Mouse (Mus musculus) heart, adult 11 months (tissue): ENCODE measurements around the gene Scgb1a1.
A peak's percentile ranks its signal among the peaks of the same experiment; 100 is the strongest.

Source experiments
- DNase-seq: peaks from one replicate; pipeline ENCODE4 v3.0.0; 2022

Gene Scgb1a1

DNA sequence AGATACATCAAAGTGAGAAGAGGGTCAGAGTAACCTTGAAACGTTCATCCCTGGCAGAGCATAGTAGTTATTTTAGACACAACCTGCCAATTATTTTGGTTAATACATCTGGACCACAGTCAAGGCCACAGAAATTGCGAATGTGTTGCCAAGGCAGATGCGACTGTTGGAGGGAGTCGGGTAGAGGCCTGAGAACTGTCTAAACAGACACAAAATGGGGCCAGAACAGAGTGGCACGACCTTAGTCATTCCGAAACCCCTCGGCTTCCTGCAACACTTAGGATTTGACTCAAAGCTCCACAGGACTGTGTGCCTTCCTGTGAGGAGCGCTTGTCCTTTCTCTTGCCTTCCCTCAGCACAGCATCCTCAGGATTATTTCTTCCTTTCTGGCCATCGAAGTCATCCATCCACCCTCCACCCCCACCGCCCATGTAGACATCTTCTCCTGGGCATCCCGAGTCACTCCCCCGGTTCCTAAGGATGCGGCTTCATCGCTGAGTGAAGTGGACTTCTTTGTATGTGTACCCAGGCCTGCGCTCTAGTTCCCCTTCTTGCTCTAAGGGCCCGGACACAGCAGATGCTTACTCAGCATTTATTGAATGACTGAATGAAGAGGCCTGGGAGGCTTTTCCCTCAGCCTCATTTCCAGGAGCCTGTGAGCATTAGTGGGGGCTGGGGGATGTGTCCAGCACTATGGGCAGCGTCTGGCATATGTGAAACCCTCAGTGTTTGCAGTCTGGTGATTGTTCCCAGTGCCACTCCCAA, 12.7 kb upstream of the Scgb1a1 start:
- DNase-seq: peak; percentile 89

DNA sequence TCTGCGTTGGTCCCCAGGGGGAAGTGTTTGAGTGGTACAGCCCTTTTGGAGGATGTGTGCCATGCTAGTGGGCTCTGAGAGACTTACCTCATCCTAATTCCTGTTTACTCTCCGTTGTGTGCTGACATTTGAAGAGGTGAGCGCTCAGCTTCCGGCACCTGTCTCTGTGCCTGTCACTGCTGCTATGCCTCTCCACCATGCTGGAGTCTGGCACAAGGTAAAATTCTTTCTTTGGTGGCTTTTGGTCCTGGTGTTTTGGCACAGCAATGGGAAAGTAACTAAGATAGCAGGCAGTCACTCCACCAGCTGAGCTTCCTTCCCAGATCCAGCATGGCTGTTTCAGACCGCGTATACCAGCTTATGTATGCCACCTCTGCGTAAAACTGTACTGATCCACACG, 12.0 kb upstream of the Scgb1a1 start:
- peak; percentile 74 for DNase-seq

DNA sequence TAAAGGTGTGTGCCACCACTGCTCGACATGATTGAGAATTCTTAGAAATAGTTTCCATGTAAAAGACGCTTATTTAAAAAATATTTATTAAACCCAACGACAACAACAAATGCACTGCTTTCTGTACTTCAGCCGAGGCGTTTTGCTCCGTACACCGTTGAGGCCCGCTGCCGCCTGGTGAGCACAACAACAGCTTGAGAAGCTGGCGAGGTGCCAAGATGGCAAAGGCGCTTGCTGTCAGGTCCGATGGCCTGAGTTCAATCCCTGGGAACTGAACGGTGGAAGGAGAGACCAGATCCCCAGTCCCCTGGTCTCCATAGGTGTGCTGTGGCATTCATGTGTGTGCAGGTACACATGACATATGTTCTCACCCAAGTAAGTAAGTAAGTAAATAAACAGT, 9.7 kb upstream of the Scgb1a1 start:
- peak; percentile 86 for DNase-seq

DNA sequence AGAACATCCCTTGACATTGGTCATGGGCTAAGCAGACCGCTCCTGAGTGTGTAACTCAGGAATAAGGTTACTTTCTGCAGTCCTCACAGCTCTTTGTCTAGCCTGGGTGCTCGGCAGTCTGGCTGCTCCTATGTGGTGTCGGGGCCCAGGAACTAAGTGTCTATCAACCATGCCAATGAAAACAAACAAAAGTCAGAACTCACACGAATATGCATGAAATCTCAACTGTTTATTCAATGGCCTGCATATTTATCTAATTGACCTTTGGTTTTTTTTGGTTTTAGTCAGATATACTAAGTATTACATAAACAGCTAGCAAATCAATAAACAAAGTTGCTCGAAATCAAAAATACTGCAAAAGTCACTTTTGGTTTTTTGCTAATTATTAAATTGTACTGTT, 7.4 kb upstream of the Scgb1a1 start:
- no peak for DNase-seq

DNA sequence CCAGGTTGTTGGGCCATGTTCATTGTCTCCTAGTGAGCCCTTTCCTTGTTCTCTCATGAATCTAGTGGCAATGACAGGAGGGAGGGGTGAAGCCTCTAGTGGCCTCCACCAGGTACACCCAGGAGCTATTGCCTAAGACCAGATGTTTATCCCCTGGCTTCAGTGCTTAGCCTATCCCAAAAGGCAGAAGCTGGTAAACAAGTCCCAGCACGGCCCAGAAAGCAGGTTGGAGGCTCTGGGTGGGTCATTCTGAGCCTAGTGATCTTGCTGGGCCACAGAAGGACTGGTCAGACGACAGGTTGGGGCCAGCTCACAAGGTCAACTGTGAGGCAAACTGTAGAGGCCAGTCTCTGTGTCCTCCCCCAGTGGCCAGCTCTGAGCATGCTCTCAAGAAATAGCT, 3.0 kb upstream of the Scgb1a1 start:
- DNase-seq: no peak

DNA sequence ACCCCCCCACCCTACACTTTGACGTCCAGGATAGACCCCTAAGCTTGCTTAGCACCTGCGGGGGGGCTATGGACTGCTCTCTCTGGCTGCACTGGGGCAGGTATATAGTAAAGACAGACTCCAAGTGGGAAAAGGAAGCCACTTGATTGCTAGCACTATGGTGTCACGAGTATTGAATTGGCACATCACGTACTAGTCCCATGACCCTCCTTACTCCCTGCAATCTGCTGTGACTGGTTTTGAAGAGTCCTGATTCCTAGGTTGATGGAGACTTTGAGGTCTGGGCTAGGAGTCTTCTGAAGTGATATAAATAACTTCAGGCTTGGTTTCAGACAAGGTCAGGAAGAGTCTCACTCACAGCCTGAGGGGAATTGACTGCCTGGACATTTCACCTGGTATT, 2.4 kb upstream of the Scgb1a1 start:
- no peak for DNase-seq

DNA sequence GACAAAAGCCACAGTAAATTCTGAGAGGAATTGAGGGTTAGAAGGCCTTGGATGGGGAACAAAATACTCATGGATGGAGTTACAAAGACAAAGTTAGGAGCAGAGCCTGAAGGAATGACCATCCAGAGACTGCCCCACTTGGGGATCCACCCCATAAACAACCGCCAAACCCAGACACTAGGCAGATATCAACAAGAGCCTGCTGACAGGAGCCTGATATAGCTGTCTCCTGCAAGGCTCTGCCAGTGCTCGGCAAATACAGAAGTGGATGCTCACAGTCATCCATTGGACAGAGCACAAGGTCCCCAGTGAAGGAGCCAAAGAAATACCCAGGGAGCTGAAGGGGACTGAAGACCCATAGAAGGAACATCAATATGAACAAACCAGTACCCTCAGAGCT, 3.9 kb downstream of the Scgb1a1 start:
- peak; percentile 95 for DNase-seq

DNA sequence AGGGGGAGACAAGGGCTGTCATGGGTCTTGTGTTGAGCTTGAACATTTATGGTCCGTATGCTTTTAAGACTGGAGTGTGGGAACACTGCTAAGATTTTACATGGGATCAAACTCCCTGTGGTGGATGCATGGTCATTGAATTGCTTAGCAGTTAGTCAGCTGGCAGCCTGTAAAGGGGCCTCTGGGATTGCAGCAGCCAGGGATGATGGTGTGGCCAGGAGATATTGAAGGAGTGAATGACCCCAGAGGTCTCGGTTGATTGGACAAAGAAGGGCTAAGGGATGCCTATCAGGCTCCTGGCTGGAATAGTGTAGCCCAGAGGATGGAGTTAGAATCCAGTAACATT, 4.8 kb downstream of the Scgb1a1 start:
- DNase-seq: no peak

DNA sequence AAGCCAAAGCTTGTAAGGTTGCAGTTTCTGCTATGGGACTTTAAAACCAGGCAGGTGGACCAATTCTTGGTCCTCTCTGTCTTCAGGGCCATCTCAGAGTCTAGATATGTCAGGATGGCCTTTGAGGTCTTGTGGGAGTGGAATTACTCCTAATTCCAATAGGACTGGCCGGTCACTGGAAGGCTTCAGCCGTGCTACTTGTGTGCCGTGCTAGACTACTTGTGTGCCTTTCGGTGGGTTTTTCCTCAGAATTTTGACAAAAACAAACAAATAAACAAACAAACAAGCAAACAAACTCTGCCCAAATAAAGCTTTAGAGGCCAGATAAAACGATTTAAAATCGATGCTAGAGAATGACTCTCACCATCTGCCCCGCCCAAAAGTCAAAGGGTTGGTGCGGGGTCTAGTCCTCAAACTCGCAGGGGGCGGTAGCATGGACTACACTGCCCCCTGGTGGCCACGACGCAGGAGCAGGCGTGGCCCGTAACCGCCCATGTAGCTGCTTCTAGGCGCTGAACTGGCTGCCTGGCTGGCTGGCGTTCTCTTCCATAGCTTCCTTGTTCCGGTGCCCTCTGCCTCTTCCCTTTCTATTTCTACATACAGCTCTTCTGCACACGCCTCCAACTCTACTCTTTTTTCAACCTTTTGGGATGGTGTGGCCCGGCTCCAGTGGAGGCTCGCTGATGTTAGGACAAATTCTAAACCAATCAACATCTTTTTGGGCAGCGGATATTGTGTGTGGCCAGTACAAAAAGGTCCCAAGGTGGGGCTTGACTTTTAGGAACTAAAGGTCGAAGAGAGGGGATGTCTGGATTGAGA, 5.4 kb downstream of the Scgb1a1 start:
- peak; percentile 99 for DNase-seq

DNA sequence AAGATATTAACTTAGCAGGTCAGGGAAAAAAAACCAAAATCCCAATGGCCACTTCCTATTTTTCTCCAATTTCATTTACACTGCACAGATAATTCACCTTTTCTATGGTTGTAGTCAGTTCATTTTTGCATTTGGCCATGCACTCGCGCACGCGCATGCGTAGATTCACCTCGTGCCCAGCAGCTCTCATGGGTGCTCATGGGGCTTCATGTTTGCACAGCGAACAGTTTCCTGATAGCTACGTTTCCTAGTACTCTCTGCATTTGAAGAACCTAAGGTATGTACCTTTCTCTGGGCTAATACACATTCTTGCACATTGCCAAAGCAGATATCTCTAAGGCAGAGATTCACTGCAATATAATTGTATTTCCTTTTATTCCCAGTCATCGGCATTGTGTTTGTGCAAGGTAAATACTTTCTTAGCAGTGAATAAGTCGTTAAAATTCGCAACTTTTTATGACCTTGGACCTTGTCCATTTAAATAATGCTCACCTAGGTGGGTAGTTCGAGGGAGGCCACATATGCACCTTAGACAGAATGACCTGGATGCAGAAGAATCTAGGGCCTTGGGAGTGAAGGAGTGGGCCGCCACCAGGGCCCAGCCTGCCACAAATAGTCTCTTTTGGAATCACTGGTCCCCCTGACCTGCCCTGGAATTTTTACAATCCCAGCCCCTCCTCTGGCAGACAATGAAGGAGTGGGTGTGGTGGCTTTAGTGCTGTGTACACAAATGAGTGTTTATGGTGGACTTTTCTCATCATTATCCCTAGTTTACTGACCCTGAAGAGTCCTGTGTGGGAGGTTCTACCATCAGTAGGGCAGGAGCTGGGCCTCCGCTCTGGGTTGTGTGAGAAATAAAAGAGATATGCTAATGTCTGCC, 6.2 kb downstream of the Scgb1a1 start:
- peak; percentile 91 for DNase-seq

DNA sequence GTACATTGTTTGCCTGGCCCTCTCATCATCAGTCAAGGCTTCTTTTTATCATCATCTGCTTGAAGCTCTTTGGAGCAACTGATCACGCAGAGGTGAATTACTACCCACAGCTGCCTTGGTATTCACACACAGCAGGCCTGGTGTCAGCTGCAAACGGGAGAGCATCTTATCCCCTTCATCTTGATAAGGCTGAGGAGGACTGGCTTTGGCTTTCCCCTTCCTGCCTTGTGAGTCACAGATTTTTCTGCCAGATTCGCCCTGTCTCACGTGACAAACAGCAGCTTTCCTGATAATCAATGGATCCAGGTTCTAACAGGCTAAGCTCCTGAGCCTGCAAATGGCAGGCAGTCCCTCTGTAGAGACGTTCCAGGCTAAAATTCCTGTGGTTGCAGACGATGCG, 7.8 kb downstream of the Scgb1a1 start:
- peak; percentile 94 for DNase-seq

DNA sequence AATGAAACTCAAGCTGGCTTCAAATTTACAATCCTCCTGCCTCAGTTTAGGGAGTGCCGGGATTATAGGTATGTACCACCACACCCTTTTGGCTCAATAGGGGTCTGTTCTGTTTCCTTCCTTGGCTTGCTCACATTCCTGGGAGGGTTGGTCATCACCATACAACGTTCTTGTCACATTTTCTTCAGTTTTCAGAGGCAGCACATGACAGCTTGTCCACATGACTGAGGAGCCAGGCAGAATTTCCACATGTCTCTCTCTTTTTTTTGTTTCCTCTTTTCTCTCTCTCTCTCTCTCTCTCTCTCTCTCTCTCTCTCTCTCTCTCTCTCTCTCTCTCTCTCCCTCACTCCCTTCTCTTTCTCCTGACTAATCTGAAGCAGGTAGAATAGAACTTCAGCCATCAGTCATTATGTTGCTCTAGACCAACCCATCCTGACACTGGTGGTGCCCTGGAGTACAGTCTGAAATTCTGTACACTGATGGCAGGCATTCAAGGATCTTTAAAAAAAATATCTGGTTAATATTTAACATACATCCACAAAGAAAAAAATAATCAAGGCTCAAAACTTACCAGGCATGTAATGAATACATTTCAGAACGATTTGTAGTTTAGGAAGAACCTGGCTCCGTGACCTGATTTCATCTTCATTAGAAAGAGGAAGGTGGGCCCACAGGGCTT, 10.6 kb downstream of the Scgb1a1 start:
- DNase-seq: no peak

DNA sequence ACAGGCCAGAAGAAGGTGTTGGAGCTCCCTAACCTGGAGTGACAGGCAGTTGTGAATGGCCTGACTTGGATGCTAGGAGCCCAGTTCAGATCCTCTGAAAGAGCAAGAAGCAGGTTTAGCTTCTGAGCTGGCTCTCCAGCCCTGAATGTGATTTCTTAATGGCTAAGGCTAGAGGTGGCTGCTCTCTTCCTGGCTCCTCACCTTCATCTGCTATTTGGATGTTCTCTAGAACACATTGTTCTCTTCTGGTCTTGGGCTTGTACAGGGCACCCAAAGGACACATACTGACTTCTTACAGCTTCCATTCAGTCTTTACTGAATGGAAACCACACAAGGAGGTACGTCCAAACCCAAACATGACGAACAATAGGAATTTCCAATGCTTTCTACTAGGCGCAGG, 11.7 kb downstream of the Scgb1a1 start:
- peak; percentile 93 for DNase-seq

DNA sequence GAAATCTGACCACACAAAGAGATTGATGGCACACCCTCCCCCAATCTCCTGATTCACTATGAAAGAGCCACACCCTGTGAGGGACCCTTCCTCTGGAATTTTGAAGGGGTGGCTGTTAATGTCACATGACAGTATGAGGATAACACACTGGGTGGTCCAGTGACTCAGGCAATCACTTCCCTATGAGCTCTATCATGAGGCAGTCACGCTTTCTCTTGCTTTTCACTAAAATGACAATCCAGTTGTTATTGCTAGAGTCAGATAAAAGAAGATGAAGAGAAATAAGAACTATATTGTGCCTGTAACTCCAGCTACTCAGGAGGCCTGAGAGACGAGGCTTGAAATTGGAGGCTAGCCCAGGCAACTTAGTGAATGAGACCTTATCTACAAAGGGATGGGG, 12.2 kb downstream of the Scgb1a1 start:
- DNase-seq: no peak

DNA sequence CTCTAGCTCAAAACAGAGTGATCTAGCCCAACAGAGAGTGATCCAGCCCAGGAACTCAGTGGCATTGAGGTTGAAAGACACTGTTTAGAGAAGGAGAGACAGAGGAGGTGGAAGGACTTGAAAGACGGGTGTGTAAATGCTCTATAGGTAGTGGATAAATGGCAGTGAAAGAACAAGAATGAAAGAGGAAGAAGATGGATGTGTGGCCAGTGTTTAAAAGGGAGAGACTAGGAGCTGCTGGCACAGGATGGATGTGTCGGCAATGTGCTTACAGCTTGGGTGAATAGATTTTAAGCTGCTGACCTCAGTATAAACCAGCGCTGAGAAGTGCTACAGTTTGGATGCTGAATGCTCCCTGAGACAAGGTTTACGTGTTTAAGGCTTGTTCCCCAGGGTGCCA, 13.3 kb downstream of the Scgb1a1 start:
- DNase-seq: no peak

DNA sequence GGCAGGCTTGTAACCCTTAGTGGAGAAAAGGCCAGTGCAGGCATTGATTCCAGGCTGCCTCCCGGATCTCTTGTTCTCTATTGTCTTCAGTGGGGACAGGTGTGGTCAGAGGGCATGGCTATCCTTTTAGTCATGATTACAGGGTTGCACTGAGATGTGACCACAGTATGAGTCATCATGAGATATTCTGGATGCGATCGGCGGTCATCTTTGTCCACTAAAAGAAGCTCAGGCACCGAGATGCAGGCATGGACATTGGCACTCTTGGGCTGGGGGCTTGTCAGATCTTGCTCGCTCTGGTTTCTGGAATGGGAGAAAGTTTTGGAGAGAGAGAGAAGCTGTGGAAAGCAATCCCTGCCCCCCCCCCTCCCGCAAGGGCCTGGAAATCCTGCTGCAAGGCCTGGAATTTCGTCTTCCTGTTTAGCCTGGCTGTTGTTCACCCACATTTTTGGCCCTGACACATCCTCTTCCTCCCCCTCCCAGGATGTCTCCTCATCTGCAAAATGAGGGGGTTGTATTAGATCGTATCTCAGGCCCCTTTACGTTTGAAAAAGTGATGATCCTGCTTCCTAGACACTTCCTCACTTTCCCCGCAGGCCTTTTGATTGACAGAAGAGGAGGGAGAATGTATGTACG, 13.9 kb downstream of the Scgb1a1 start:
- DNase-seq: peak; percentile 98

DNA sequence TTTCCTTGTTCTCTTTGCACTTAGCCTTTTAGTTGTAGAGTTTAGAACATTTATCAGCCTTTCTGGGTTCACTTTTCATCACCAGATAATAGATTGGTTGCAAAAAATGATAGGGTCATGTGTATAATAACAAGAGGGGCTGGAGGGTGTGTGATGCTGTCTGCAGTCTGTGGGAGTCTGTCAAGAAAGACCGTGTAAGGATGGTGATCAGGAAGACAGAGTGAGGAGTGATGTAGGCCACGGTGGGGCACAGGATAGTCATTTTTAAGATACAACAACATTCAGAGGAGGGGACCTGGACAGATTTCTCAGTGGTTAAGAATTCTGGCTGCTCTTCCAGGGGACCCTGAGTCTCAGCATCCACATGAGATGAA, 15.6 kb downstream of the Scgb1a1 start:
- DNase-seq: no peak

DNA sequence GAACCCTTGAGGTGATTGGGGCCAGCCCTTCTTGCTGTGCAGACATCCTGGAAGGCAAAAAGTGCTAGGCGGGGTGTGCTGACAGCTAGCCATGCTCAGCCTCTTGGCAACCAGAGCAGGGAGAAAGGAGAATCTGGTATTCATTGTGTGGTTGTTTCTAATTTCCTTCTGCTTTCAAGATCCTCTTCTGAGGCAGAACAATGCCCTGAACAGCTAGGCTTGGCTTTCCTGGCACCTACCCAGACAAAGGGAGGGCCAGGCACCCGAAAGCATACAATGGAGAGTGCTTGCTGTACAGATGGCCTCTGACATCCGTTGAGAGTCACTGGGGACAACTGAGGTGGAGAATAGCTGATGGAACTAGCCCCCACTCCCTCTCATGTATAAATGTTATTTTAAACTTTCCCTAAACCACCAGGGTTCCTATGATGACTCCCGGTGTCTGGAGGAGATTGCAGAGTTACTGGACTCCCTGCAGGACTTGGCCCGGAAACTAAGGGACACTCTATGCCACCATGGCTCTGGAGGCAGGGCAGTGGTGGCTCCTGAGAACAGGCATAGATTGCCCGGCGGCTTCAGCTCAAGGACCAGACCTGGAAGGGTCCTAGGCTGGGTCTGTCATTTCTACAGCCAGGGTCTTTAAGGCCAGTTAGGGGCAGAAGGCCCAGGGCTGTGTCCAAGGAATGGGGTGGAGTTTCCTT, 16.2 kb downstream of the Scgb1a1 start:
- DNase-seq: peak; percentile 99

DNA sequence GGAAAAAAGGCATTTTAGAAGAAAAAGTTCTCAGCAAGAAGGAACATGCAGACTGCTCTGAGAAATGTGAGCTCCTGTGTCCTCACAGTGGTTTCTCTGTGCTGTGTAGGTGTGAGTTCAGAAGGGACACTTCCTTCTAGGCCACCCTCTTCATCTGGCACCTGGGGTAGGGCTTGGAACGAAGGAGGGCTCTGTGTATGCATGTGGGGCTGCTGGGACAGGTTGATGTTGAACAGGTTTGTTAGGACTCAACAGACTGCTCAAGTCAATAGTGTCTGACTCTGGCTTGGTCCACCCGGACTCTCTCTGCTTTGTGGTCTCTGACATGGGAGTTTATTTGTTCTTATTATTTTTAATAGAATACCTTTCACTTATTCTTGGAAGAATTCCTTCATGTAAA, 17.4 kb downstream of the Scgb1a1 start:
- DNase-seq: peak; percentile 89

DNA sequence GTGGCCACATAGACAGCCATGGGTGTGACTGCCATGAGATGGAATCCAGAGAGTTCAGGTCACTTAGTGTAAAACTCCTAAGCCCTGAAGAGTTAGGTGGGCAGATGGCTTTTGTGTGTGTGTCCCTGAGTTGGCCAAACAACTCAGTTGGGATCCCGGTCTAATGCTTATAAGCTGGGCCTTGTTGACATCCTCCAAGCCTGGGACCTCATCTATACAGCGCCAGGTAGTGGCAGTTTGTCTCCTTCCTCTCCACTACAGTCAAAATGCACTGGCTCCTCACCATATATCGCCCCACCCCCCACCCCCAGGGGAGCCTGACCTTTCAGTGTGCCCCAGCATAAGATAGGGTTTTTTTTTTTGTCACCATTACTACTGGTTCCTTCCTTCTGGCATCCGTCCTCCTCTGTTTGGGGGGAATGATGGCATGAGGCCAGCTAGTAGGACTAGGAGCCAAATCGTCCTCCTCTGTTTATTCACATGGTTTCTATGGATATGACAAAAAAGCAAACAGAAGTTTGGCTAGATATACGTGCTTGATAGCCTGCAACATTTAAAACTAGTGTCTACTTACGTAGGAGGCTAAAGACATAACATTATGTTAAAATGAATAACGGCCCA, 18.0 kb downstream of the Scgb1a1 start:
- peak; percentile 92 for DNase-seq

DNA sequence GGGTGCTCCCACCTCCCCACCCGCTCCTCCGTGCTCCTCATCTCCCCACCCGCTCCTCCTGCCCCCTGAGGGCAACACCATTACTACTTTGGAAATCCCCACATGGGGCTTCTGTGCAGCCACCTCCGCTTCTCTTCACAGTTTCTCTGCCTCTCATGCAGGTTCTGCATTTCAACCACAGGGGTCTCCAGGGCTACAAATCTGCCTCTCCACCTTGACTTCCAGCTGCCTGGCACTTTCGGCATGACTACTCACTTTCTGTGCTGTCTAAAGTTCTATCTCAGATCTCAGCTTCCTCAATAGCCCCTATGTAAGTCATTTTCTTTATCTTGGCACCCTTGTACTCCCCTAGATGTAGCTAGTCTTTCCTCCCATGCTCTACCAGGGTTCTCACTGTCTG, 20.5 kb downstream of the Scgb1a1 start:
- DNase-seq: peak; percentile 89
